Mouse (Mus musculus): ENCODE measurements around the gene Lrrc47. TPM values are rescaled to one million over a fixed set of nuclear protein-coding genes. Genes with fewer than 3 reads are reported as not detected.

Lrrc47 gene
- polyA plus RNA-seq, 1 experiment from 2014 or later = 14.7 TPM

DNA sequence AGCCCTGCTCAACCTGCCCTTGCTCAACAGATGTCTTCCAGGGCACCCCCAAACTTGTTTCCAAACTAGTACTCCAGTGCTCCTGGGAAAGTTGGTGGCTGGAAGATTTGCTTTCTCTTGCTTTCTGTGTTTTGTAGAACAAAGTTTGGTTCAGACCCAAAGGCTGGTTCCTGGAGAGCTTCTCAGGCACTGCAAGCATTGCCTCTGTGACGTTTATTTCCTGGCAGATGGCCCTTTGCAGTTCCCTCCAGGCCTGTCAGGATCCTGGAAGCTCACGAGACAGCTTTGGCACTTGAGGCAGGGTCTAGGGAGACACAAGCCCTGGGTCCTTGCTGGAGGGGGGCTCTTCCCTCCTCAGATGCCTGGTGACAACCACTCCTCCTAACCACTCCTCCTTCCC is 45.1 kb downstream of the Lrrc47 start:
- WGBS = 30% methylated on average over 2 of the region's 2 CpGs
- Histone ChIP-seq H3K36me3 (ENCODE audit: control insufficient read depth, insufficient read depth) (no peaks in the 10 kb centered on the region), H3K4me3 (ENCODE audit: low read length) (no peak overlapping the region), H3K4me1 (ENCODE audit: control insufficient read depth, insufficient read depth, low read length) (no peaks in the 10 kb centered on the region), H3K9ac (ENCODE audit: low read length) (no peak overlapping the region), H3K27ac (ENCODE audit: low read length) (peak overlapping the region; percentile 26; the same call in 1 of the 2 replicates), H3K4me2 (ENCODE audit: low read depth, low read length) (no peak overlapping the region), H3K27me3 (ENCODE audit: control insufficient read depth, insufficient read depth, low read length) (no peaks in the 10 kb centered on the region; the same call in 1 of the 2 replicates), H3K9me3 (replicated peaks; ENCODE audit: control insufficient read depth, low read length) (no peaks in the 10 kb centered on the region)
- no peak for ATAC-seq (replicated peaks; ENCODE audit: extremely low read depth, insufficient read depth, low FRiP score)

GRCm38 (mm10) chr4:154057696-154058095 is 46.2 kb downstream of the Lrrc47 start:
- no peaks in the 10 kb centered on the region; the same call in 1 of the 2 replicates for H3K27me3 ChIP-seq (ENCODE audit: control insufficient read depth, insufficient read depth, low read length)

GRCm38 (mm10) chr4:154064827-154065773 is 53.6 kb downstream of the Lrrc47 start:
- H3K4me3 ChIP-seq (ENCODE audit: low read length) = no peak overlapping the region
- H3K4me2 ChIP-seq (ENCODE audit: low read depth, low read length) = no peak overlapping the region
- no peaks in the 10 kb centered on the region for H3K9me3 ChIP-seq (replicated peaks; ENCODE audit: control insufficient read depth, low read length)
- H3K9ac ChIP-seq (ENCODE audit: low read length) = no peak overlapping the region
- 57% methylated on average over 14 of the region's 14 CpGs for WGBS
- no peak overlapping the region for H3K27ac ChIP-seq (ENCODE audit: low read length)
- H3K36me3 ChIP-seq (ENCODE audit: control insufficient read depth, insufficient read depth) = no peaks in the 10 kb centered on the region
- H3K27me3 ChIP-seq (ENCODE audit: control insufficient read depth, insufficient read depth, low read length) = peaks cover 2% of the 10 kb centered on the region; the same call in 1 of the 2 replicates
- no peak for ATAC-seq (replicated peaks; ENCODE audit: extremely low read depth, insufficient read depth, low FRiP score)
- no peaks in the 10 kb centered on the region for H3K4me1 ChIP-seq (ENCODE audit: control insufficient read depth, insufficient read depth, low read length)

More at GRCm38 (mm10) chr4:154057696-154058095, 46.2 kb downstream of the Lrrc47 start:
- Histone ChIP-seq H3K4me2 (ENCODE audit: low read depth, low read length) (no peak overlapping the region), H3K4me1 (ENCODE audit: control insufficient read depth, insufficient read depth, low read length) (no peaks in the 10 kb centered on the region), H3K36me3 (ENCODE audit: control insufficient read depth, insufficient read depth) (no peaks in the 10 kb centered on the region), H3K4me3 (ENCODE audit: low read length) (no peak overlapping the region), H3K27ac (ENCODE audit: low read length) (no peak overlapping the region), H3K9ac (ENCODE audit: low read length) (no peak overlapping the region), H3K9me3 (replicated peaks; ENCODE audit: control insufficient read depth, low read length) (no peaks in the 10 kb centered on the region)
- 52% methylated on average over 4 of the region's 4 CpGs for WGBS
- no peak for ATAC-seq (replicated peaks; ENCODE audit: extremely low read depth, insufficient read depth, low FRiP score)

- ATAC-seq (replicated peaks; ENCODE audit: extremely low read depth, insufficient read depth, low FRiP score) = 0 out of 2 replicates have a peak, but pooled peaks have one; percentile 35
- no peaks in the 10 kb centered on the region for H3K9me3 ChIP-seq (replicated peaks; ENCODE audit: control insufficient read depth, low read length)
- no peak overlapping the region for H3K27ac ChIP-seq (ENCODE audit: low read length)
- no peak overlapping the region for H3K9ac ChIP-seq (ENCODE audit: low read length)
- no peaks in the 10 kb centered on the region for H3K4me1 ChIP-seq (ENCODE audit: control insufficient read depth, insufficient read depth, low read length)
- peaks cover 28% of the 10 kb centered on the region for H3K27me3 ChIP-seq (ENCODE audit: control insufficient read depth, insufficient read depth, low read length)
- WGBS = under 1% methylated on average over 5 of the region's 5 CpGs
- no peak overlapping the region for H3K4me2 ChIP-seq (ENCODE audit: low read depth, low read length)
- H3K36me3 ChIP-seq (ENCODE audit: control insufficient read depth, insufficient read depth) = no peaks in the 10 kb centered on the region
- H3K4me3 ChIP-seq (ENCODE audit: low read length) = no peak overlapping the region
Observed at GRCm38 (mm10) chr4:154070896-154071295, 59.4 kb downstream of the Lrrc47 start.

Other genes starting within 250 kb of the Lrrc47 start
- gene A430005L14Rik, start 54.5 kb upstream of the Lrrc47 start, polyA plus RNA-seq (2015; fragmentation: Nextera tagmentation; extraction: Ambion mirVana) = 47.3 and 48.4 TPM in 2 replicates
- 8.5 and 8.6 TPM in 2 replicates for gene Dffb, start 36.6 kb upstream of the Lrrc47 start, polyA plus RNA-seq (2015; fragmentation: Nextera tagmentation; extraction: Ambion mirVana)
- gene Cep104, start 36.5 kb upstream of the Lrrc47 start, polyA plus RNA-seq (2015; fragmentation: Nextera tagmentation; extraction: Ambion mirVana) = 14.1 and 17.7 TPM in 2 replicates
- gene Smim1, start 14.5 kb downstream of the Lrrc47 start, polyA plus RNA-seq (2015; fragmentation: Nextera tagmentation; extraction: Ambion mirVana) = 29.3 and 38.1 TPM in 2 replicates
- gene Ccdc27, start 30.9 kb downstream of the Lrrc47 start, polyA plus RNA-seq (2015; fragmentation: Nextera tagmentation; extraction: Ambion mirVana) = not detected in 2 replicates
- gene Trp73, start 128.5 kb downstream of the Lrrc47 start, polyA plus RNA-seq (2015; fragmentation: Nextera tagmentation; extraction: Ambion mirVana) = 0.20 and 0.31 TPM in 2 replicates
- gene Wrap73, start 130.6 kb downstream of the Lrrc47 start, polyA plus RNA-seq (2015; fragmentation: Nextera tagmentation; extraction: Ambion mirVana) = 23.5 and 24.4 TPM in 2 replicates
- 143 and 147 TPM in 2 replicates for gene Tprgl, start 148.9 kb downstream of the Lrrc47 start, polyA plus RNA-seq (2015; fragmentation: Nextera tagmentation; extraction: Ambion mirVana)
- gene Megf6, start 159.0 kb downstream of the Lrrc47 start, polyA plus RNA-seq (2015; fragmentation: Nextera tagmentation; extraction: Ambion mirVana) = 33.8 and 38.8 TPM in 2 replicates

Measured in heart, embryonic 16.5 days (tissue).